Mouse (Mus musculus): ENCODE measurements at regions not wholly inside any gene's neighbourhood (a gene's known extent, or its start where the extent isn't known, plus 50 kb on each side); places are given as distances from the start of the nearest gene placed in this dataset.

DNA sequence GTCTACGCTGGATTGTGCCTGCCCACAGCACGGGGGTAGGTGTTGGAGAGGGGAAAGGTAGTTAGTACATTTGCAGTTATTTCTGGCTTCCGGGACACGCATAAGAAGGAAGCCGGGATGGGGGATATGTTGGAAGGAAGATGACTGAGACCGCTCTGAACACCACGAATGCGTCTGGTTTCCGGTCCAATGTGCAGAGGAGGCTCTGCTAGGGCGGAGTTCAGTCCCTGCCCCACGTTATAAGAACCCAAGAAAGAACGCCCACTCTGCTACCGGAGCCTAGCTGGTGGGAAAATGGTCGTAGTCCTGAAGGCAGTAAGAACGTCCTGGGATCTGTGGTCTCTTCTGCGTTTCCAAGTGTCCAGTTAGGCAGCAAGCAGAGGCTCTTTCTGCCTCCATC lies 104.1 kb downstream of the Sox9 start:
- DNase-seq (ENCODE audit: low spot score), result no peak

DNA sequence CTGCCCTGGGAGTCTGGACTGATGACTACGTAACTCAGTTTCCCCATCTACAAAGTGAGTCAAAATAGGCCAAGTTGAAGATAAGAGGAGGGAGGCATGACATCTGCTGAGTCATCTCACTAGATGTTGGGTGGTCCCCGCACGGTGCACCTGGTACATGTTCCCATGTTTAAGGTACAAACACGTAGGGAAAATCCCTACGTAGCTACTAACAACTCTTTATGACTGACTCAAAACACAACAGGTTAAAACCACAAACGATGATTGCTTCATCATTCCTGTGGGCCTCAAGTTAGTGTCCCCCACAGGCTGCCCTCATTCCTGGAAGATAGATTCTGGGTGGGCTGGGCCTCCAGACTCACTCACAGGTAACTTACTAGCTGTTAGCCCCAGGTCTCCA lies 107.7 kb downstream of the Sox9 start:
- no peak for DNase-seq (ENCODE audit: low spot score)

DNA sequence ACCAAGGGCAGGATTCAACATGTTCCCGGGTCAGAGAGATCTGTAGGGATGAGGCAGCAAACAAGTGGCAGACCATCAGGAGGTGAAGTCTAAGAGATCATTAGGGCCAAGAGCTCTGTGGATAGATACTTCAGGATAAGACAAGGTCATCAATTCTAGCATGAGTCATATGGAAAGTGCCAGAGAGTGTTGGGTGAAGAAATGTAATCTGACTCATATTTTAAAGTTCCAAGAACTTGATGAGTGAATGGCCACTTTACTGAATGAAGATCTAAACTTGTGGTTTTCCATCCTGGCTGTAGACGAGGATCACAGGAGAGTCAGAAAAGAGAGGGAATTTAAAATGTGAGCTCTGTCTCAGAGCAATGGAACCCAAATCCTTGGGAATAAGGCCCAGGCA lies 115.6 kb downstream of the Sox9 start:
- no peak for DNase-seq (ENCODE audit: low spot score)

DNA sequence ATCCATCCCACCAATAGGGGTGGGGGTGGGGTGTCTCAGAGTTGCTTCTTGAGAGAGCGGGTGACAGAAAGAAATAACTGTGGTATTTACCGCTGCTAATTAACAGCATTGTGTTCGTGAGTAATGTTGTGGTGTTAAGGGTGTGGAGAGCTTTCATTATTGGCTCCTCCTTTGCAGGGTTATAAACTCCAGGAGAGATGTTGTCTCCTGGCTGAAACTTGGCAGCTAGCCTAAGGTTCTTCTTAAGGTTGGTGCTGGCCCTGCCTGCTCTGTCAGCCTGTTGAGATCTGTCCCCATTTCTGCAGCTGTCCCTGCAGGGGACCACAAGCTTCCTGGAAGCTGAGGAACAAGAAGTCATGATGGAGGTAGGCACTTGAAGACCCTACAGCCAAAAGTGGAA lies 120.6 kb downstream of the Sox9 start:
- DNase-seq (ENCODE audit: low spot score), result no peak

DNA sequence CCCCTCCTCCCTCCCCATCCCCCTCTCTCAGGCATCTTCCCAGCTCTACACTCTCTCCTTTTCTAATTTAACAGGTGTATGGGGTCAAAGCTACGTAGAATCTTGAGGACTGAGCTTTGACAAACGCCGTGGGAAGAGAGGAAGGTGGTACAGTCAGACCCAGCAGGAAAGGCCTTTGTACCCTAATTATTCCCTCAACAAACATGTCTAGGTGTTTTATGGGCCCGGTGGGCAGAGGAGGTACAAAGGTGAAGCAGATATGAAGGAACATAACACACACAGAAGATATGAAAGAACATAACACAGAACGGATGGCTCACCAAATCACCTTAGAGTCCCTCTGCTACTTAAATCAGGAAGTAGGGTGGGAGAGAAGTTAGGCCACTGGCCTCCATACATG lies 128.3 kb downstream of the Sox9 start:
- no peak for DNase-seq (ENCODE audit: low spot score)

DNA sequence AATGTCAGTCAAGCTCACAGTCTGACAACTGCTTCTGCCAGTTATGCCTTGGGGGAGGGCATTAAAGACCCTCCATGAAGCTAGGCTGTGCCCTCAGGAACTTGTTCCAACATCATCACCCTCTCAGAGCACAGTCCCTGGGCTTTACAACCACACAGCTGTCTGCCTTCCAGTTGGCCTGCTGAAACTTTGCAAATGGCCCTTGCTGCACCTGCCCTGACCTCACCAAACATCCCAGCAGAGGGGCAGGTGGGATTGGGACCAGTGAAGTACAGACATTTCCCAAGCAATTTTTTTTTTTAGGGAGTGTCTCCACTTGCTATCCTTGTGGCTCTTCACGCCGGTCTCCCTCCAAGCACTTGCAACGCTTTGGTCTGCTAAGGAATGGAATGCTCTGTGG lies 130.9 kb downstream of the Sox9 start:
- DNase-seq (ENCODE audit: low spot score), result no peak

DNA sequence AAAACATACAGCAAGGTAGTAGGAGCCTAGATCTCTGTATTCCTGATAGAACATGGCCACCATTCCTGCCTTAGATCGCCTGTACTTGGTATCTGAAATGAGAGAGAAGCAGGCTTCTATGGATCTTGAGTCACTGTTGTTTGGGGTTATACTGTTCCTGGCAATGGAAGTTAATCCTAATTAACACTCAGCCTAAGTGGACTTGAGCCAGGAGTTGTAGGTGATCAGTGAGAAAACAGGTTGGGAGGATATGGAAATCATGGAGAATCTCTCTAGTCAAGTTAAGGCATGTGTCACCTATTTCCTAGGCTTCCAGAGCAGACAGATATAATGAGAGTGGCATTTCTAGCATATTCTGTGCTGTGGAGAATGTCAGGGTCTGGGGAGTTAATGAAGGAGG lies 134.9 kb downstream of the Sox9 start:
- no peak for DNase-seq (ENCODE audit: low spot score)

DNA sequence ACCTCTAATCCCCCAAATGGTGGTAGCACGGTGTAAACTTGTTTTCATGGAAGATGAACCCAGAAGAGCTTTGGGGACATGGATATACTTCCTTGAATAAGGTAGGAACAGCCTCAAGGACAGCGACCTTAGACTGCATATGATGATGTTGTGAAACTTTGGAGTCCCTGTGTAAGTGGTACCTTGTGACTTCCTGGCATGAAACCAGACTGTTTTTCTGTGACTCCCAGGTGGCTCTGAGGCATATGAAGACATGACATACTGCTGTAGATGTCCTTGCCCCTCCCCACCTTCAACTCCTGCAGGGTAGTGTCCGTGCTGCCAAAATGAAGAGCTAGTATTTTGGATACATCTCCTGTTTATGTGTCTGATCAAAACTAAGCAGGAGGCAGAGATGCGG lies 138.1 kb downstream of the Sox9 start:
- no peak for DNase-seq (ENCODE audit: low spot score)

DNA sequence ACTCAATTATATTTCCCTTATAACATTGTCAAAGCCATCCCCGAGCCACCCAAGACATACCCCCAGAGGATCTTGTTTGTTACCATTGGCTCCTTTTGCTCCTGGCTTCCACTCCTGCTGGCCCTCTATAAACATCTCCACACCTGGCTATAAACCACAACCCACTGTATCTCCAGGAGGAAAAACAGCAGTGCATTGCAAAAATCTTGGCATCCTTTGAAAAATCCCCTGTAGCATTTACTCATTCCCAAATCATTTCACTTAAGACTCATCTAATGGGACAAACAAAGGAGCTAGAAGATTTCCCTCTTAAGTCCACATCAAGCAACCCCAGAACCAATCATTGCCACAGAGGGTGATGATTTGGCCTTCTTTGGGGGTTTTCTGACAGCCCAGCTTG lies 142.6 kb downstream of the Sox9 start:
- DNase-seq (ENCODE audit: low spot score), result no peak

DNA sequence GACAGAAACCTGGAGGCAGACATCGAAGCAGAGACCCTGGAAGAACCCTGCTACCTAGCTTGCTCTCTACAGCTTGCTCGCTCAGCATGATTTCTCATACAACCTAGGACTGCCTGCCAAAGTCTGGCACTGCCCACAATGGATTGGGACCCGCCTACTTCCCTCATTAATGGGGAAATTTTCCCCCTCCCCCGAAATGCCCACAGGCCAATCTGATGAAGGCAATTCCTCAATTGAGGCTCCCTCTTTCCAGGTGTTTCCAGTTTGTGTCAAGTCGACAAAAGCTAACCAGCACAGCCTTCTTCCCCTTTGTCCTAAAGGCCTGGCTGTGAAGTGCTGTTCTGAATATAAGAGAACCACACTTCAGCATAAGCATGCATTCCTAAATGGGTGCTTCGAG lies 143.1 kb downstream of the Sox9 start:
- no peak for DNase-seq (ENCODE audit: low spot score)

DNA sequence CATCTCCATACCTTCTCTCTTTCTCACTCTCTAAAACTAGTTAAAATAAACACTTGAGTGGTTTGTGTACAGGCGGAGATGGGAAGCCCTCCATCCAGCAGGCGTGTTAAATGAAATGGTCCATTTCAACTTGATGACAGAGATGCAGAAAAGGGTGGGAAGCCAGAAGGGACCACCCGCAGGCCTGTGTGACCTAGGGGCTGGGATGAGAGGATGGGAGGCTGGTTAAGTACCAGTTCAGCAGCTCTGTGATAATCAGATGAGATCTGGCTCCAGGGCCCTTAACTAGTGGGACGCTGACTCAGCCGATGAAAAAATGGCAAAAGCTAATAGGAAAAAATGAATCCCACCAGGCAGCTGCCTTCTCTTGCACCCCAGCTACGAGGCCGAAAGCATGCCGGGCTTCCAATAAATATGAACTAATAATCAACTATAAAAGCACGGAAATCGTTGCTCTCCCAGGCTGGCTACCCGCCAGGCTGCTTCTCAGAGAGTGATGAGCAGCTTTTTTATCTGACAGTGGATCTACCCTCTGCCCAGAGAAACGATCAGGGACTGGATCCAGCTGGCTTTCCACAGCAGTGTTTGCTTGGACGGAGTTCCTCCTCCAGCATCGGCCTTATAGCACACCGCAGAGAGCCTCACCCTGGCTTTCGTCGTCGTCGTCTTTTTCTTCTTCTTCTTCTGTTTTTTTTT lies 144.5 kb downstream of the Sox9 start:
- DNase-seq (ENCODE audit: low spot score), result no peak

DNA sequence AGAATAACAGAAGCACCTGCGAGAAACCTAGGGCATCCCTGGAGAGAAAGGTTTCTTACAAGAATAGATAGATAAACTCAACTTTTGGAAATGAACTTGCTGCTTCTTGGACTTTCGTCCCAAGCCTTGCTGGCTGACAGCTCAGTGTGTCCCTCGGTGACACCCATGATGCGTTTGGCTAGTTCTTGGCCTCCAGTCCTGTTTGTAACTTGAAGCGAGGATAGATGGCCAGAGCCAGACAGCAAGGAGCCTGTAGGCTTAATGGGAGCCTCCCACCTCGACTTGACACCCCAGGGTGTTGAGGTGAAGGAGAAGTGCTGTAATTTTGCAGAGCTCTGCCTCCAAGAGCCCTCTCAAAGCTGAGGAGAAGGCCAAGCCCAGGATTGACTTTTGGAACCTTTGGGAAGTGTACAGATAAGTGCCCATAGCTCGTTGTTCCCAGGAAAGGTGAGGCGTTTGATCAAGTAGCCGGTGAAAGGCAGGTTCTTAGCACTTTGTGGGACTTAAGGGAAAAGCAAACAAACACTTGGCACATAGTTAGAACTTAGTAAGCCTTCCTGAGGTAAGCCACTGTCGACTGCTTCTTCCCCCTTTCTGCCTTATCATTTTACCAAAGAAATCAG lies 148.3 kb downstream of the Sox9 start:
- no peak for DNase-seq (ENCODE audit: low spot score)

DNA sequence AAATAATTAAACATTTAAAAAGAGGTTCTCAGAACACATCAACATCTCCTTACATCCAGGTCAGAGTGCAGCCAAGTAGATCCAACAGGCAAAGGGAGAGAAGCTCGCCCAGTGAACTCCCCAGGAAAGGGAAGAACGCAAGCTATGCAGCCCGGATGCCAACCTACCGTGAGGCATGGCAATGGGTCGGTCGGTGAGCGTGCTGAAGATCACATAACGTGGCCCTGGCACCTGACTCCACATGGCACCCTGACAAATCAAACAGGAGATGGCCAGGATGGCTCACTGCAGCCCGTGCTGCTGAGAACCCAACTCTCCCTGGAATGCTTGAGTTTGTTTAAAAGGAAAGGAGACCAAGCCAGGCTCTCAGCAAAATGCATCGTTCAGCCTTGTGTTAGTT lies 156.0 kb downstream of the Sox9 start:
- no peak for DNase-seq (ENCODE audit: low spot score)

DNA sequence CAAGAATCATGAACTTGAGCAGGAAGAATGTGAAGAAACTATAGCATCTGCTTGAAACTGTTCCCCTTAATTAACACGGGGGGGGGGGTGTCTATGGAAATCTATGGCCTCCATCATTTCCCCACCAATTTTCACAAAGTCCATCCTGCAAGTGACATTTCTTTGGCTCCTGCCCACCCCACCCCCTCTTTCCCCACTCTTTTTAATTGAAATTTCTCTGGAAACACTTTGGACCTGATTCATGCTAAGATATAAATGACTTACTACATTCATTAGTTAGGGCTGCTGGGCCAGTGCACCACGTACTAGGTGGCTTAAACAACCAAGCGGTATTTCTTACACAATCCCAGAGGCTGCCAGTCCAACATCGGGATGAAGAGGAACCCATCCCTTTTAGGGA lies 169.4 kb downstream of the Sox9 start:
- DNase-seq (ENCODE audit: low spot score), result no peak

DNA sequence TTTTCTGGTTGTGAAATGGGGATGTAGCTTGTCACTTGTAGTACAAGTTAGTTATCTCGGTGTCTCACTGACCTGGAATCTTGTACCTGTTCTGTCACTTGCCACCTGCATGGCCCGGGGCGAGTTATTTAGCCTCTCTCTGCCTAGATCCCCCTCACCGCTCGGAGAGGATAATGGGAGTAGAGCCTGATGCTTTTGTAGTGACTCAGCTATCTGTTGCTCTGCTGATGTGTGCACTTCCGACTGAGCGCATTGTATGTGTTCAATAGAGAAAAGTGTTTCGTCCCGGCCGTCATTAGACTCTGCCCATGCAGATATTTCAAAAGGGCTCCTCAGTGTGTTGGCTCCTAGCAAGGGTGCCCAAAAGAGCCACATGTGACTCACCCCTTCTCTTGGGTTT lies 170.3 kb downstream of the Sox9 start:
- no peak for DNase-seq (ENCODE audit: low spot score)

DNA sequence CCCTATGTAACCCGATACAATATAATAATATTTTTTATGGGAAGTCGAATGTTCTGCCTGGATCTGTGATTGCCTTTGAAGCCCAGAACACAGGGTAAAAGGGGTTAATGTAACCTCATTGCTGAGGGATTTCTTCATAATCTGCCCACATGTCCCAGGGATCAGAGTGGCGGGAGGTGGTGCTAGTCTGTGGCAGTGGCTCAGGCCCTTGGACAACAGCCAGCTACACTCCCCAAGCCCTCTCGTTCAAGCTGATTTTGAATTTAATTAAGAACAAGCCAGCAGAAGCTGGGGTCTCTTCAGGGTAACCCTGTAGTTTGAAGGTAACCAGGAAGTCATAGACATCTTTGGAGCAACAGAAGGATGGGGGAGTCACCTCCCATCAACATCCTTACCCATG lies 171.5 kb downstream of the Sox9 start:
- no peak for DNase-seq (ENCODE audit: low spot score)

DNA sequence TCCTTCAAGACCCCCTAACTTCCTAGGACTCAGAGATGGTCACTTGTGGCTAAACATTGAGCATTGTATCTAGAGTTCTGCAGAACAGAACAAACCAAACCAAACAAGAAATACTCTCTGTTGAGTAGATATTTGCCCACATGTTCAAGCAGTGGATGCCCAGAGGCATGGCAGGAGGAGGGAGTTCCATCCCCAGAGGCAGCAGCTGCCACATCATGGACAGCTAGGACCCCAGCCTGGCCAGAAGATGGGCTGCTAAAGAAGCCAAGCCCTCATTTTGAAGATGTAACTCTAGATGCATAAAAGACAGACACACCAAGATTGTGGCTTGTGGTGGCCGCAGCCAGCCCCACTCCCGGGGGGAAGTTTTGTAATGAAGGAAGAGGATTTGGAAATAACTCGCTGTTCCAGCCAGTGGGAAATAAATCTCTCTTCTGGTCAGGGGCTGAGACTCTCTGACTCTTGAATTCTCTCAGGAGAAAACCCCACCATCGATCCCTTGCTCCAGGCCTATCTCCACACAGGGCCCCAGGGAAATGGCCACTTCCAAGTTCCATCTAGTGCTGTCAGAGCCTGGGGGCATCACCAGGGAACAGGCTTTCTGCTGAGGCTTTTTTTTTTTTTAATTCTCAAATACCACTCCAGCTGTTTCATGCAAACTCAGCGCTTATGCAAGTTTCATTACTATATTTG lies 174.9 kb downstream of the Sox9 start:
- DNase-seq (ENCODE audit: low spot score), result no peak

DNA sequence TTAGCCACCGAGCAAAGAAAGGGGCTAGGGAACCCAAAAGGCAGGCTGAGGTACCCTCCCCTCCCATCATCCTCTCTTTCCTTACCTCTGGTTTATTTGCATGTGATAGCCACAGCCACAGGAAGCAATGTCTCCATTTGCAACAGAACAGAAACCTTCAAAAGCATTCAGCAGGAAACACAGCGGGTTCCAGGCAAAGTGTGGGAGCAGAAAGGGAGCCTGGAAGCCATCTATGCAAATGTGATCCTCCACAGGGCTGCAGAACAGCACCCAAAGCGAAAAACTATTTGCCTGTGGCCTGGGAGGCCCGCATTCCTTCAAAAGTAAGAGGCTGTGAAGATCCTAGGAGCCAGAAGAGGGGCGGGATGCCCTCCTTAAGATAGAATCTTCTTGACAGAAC lies 177.6 kb downstream of the Sox9 start:
- DNase-seq (ENCODE audit: low spot score), result no peak

DNA sequence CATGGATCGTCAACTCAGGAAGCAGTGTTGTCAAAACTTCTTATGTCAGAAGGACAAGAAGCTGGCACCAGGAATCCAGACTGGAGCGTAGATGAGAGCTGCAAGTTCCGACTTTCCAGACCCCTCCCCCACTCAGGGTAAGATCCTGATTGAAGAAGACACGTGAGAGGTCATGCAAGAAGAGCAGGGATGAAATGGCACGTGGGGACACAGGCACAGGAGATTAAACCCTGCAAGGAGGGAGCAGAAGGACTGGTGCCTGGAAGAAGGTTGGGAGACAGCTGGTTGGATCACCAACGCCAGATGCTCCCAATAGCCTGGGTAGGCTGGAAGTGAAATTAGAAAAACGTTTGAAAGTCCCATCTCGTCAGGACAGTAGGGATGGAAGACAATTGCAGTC lies 191.3 kb downstream of the Sox9 start:
- no peak for DNase-seq (ENCODE audit: low spot score)

DNA sequence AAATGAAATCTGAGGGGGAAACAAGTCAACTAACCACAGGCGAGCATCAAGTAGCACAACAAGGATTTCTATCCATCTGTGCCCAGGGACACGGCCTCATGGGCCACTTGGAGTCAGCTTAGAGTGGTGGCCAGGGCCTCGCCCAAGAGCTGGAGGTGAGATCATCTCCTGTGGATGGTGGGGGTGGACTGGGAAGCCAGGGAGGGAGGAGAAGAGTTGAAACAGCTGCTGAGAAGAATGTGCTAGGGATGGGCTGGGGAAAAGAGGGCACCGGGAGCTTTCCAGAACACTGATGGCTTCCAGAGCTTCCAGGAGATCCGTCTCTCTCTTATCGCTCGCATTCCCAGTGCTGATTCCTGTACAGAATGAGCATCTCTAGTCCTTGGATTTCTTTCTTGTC lies 192.9 kb downstream of the Sox9 start:
- no peak for DNase-seq (ENCODE audit: low spot score)

DNA sequence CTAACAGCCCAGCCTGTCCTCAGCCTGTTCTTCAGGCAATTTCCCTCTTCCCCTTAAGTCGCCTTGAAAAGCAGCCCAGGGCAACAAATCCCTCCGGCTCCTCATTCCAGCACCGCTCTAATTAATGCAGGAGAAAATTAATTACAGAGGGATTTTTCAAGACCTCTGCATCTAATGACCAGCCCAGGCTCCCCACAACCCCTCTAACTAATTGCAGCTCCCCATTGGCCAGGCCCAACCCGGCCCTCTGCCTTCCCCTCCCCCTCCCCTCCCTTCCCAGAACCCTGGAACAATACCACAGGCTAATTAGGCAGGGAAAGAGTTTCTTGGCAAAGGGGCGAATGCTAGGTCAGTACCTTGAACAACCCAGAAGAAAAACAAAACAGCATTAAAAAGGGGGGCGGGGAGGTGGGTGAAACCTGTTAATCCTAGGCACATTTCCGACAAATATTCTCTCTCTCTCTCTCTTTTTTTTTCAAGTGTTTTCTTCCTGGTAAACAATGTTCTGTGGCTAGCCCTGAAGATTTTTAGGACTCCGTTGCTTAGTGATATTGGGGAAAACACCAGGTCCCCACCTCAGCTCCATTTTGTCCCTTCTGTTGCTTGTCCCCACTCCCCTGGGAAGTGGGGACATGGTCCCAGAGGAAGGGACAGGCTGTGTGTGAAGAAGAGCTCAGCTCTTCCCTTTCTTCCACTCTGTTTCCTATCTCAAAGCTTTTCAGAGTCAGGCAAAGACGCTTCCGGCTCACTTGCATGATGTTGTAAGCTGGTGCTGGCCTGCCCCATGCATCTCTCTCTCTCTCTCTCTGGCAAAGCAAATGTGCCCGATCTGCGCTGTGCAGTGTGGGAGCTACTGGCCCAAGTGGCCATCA lies 195.1 kb downstream of the Sox9 start:
- DNase-seq (ENCODE audit: low spot score), result peak; percentile 55

DNA sequence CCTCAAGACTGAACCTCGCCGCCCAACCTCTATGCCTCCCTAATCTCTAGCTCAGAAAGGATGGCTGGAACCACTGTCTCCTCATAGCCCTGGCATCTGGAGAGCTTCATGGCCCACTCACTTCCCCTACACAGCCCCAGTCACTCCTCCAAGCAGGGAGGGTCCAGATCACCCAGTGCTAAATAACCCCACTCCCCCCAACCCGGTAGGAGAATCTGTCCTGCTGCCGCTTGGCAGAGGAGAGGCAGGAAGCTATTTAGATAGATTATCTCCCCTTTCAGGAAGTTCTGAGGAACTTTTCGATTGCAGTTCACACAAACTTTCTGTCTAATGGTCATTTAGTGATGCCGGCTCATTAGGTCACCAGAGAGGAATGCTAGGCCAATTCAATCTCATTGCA lies 196.9 kb downstream of the Sox9 start:
- no peak for DNase-seq (ENCODE audit: low spot score)

DNA sequence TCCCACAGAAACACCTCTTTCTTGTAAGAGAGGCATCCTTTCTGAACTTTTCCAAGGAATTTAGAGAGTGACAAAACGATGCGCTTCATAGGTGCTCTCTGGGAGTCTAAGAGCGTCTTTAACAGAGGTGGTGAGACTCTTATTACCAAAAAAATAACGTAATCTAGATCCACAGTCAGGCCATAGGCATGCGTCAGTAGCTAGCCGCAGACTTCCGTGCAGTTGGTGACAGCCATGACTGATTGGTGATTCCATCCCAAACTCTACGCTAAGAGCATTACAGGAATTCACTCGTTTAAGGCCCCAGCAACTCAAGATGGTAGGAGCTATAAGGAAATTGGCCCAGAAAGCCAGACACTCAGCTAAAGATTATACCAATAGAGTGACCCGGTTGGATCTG lies 197.4 kb downstream of the Sox9 start:
- peak; percentile 37 for DNase-seq (ENCODE audit: low spot score)

Measured in embryo, embryonic 10 days (tissue).